Mouse (Mus musculus) lung, postnatal 0 days (tissue): ENCODE data around the gene Wnt10a.

Source experiments
- CTCF ChIP-seq: IDR thresholded peaks from 2 replicates; pipeline ENCODE4 v1.5.1; 2016; ENCODE audit warnings: antibody characterized with exemption, mild to moderate bottlenecking
- EP300 ChIP-seq: IDR thresholded peaks from 2 replicates; pipeline ENCODE4 v1.6.1; 2016; ENCODE audit warnings: antibody characterized with exemption, mild to moderate bottlenecking, control low read depth

- no peak for TF ChIP-seq CTCF
- no peak for TF ChIP-seq EP300
Observed at GRCm38 (mm10) chr1:74817219-74817618, 25.9 kb downstream of the Wnt10a start.
